Mouse (Mus musculus) MEL (cell line): ENCODE results near the gene Wrap73.

Experiments used
- CTCF ChIP-seq, 3 experiments: IDR thresholded peaks in 2 of 3; conservative IDR thresholded peaks in 1 of 3; 2 replicates each; pipeline ENCODE4 v1.5.1; 2011 to 2012; ENCODE audit warnings: low read length in 3 of 3, low read depth in 2 of 3, mild to moderate bottlenecking in 2 of 3, improper control_type of control experiment in 1 of 3, inconsistent platforms in 1 of 3, mixed read lengths in 1 of 3, moderate library complexity in 1 of 3; ENCODE audit not compliant: control insufficient read depth in 1 of 3, insufficient read depth in 1 of 3, poor library complexity in 1 of 3, severe bottlenecking in 1 of 3
- E2F4 ChIP-seq: IDR thresholded peaks from 2 replicates; pipeline ENCODE4 v1.6.1; 2011; ENCODE audit warnings: low read depth, low read length, improper control_type of control experiment, borderline replicate concordance
- EP300 ChIP-seq, 2 experiments: IDR thresholded peaks; 2 replicates each; pipeline ENCODE4 v1.6.1; 2011; ENCODE audit warnings: improper control_type of control experiment in 2 of 2, low read length in 2 of 2, low read depth in 1 of 2, mild to moderate bottlenecking in 1 of 2
- GATA1 ChIP-seq: IDR thresholded peaks from 2 replicates; pipeline ENCODE4 v1.6.1; 2011; ENCODE audit warnings: low read depth, low read length, improper control_type of control experiment
- MAX ChIP-seq: IDR thresholded peaks from 2 replicates; pipeline ENCODE4 v1.6.1; 2011; ENCODE audit warnings: low read length, improper control_type of control experiment
- MXI1 ChIP-seq: IDR thresholded peaks from 2 replicates; pipeline ENCODE4 v1.6.1; 2011; ENCODE audit warnings: mild to moderate bottlenecking, low read depth, low read length, improper control_type of control experiment
- MYC ChIP-seq: IDR thresholded peaks from 2 replicates; pipeline ENCODE4 v1.6.1; 2011; ENCODE audit warnings: low read depth, mild to moderate bottlenecking, low read length, improper control_type of control experiment, moderate library complexity
- NRF1 ChIP-seq: IDR thresholded peaks from 2 replicates; pipeline ENCODE4 v1.6.1; 2014; ENCODE audit warnings: low read depth, mild to moderate bottlenecking, inconsistent platforms, low read length, improper control_type of control experiment, moderate library complexity; ENCODE audit not compliant: poor library complexity, insufficient read depth, severe bottlenecking
- POLR2A ChIP-seq, 2 experiments: IDR thresholded peaks; 2 replicates each; pipeline ENCODE4 v1.6.1; 2011 to 2012; ENCODE audit warnings: low read length in 2 of 2, mild to moderate bottlenecking in 2 of 2, control low read depth in 1 of 2, improper control_type of control experiment in 1 of 2, low read depth in 1 of 2, moderate library complexity in 1 of 2; ENCODE audit not compliant: control insufficient read depth in 1 of 2, insufficient read depth in 1 of 2, poor library complexity in 1 of 2
- RAD21 ChIP-seq: IDR thresholded peaks from 2 replicates; pipeline ENCODE4 v1.6.1; 2011; ENCODE audit warnings: mild to moderate bottlenecking, low read depth, low read length, improper control_type of control experiment
- ZMIZ1 ChIP-seq: IDR thresholded peaks from 2 replicates; pipeline ENCODE4 v1.6.1; 2012; ENCODE audit warnings: low read depth, mild to moderate bottlenecking, inconsistent platforms, low read length, improper control_type of control experiment, moderate library complexity

- no peak for TF ChIP-seq MYC
- TF ChIP-seq CTCF (IDR thresholded peaks at IDR 0.05 in 2 of 3, conservative IDR thresholded peaks at IDR 0.05 in 1 of 3; ENCODE audit: control insufficient read depth in 1 of 3, insufficient read depth in 1 of 3, low read depth in 2 of 3, low read length in 3 of 3, poor library complexity in 1 of 3, severe bottlenecking in 1 of 3): no peak
- TF ChIP-seq MAX: no peak
- TF ChIP-seq ZMIZ1: no peak
- no peak for TF ChIP-seq GATA1
- TF ChIP-seq POLR2A (IDR thresholded peaks at IDR 0.05; ENCODE audit: control insufficient read depth in 1 of 2, insufficient read depth in 1 of 2, low read depth in 1 of 2, low read length in 2 of 2, poor library complexity in 1 of 2): no peak
- no peak for TF ChIP-seq NRF1
- no peak for TF ChIP-seq EP300 (IDR thresholded peaks at IDR 0.05; ENCODE audit: low read depth in 1 of 2, low read length in 2 of 2)
- TF ChIP-seq RAD21: no peak
- no peak for TF ChIP-seq MXI1
- no peak for TF ChIP-seq E2F4
Measured at GRCm38 (mm10) chr4:154177257-154177656, 35.1 kb downstream of the Wrap73 start.
